Mouse (Mus musculus): ENCODE results near the gene Ocel1. TPM values are rescaled to one million over a fixed set of nuclear protein-coding genes. Genes with fewer than 3 reads are reported as not detected.

The Ocel1 gene
- polyA plus RNA-seq, 1 experiment from 2014 or later, result 4.8 TPM

DNA sequence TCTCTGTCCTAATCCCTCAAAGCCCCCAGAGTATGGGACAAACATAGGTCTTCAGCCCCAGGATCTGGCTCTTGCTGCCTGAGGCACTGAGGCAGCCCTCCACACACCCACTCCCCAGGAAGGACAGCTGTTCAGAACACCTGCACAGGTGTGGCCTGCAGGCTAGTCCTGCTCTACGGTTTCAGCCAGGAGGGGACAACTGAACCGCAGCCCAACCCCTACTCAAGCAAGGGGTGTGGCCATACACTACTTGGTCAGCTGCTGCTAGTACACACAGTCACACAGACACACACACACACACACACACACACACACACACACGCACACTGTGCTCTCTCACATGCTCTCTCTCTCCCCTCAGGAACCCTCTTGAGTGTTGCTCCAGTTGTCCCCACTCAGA is 12.8 kb downstream of the Ocel1 start:
- H3K4me1 ChIP-seq (replicated peaks; ENCODE audit: control insufficient read depth, insufficient read depth, low read length), result peaks cover 23% of the 10 kb centered on the region
- H3K9ac ChIP-seq, result no peak overlapping the region
- H3K4me3 ChIP-seq (replicated peaks; ENCODE audit: low read length), result no peak overlapping the region
- H3K27ac ChIP-seq, result no peak overlapping the region
- H3K27me3 ChIP-seq (ENCODE audit: control insufficient read depth, insufficient read depth, low read length), result no peaks in the 10 kb centered on the region
- no peak for DNase-seq (ENCODE audit: low spot score)
- no peaks in the 10 kb centered on the region for H3K36me3 ChIP-seq (replicated peaks; ENCODE audit: control insufficient read depth, insufficient read depth)
- ATAC-seq (ENCODE audit: low FRiP score), result no peak
- H3K4me2 ChIP-seq (replicated peaks), result no peak overlapping the region
- no peaks in the 10 kb centered on the region for H3K9me3 ChIP-seq (ENCODE audit: control insufficient read depth, low read length)
- WGBS, result 48% methylated on average over 3 of the region's 3 CpGs

DNA sequence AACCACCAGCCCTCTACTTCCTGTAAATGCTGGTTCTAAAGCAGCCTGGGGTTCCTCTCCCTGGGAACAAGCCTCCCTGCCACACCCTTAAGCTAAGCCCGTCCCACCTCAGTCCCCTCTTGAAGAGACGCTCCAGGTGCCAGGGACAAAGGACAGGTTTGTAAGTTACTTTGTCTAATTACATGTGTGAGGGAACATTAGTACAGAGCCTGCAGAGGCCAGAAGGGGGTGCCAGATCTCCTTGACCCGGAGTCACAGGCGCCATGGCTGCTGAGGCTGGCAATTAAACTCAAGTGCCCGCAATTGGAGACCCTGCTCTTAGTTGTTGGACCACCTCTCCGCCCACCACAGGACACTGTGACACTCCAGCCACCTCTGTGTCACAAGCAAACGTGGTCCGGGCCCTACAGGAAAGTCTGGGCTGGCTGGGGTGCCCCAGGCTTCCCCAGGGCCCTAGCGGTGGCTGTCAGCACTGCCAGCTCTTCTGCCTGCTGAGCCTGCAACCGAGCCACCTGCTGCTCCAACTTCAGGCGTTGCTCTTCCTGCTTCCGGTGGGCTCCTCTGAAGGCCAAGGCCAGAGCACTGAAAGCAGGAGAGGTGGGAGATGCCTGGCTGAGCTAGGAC is 14.2 kb downstream of the Ocel1 start:
- no peak overlapping the region for H3K27ac ChIP-seq
- no peak overlapping the region for H3K9ac ChIP-seq
- no peak overlapping the region for H3K4me2 ChIP-seq (replicated peaks)
- no peaks in the 10 kb centered on the region for H3K27me3 ChIP-seq (ENCODE audit: control insufficient read depth, insufficient read depth, low read length)
- H3K4me3 ChIP-seq (replicated peaks; ENCODE audit: low read length), result no peak overlapping the region
- DNase-seq (ENCODE audit: low spot score) (no peak), ATAC-seq (ENCODE audit: low FRiP score) (no peak)
- no peaks in the 10 kb centered on the region for H3K9me3 ChIP-seq (ENCODE audit: control insufficient read depth, low read length)
- no peaks in the 10 kb centered on the region for H3K36me3 ChIP-seq (replicated peaks; ENCODE audit: control insufficient read depth, insufficient read depth)
- peaks cover 8% of the 10 kb centered on the region for H3K4me1 ChIP-seq (replicated peaks; ENCODE audit: control insufficient read depth, insufficient read depth, low read length)
- 82% methylated on average over 12 of the region's 12 CpGs for WGBS

DNA sequence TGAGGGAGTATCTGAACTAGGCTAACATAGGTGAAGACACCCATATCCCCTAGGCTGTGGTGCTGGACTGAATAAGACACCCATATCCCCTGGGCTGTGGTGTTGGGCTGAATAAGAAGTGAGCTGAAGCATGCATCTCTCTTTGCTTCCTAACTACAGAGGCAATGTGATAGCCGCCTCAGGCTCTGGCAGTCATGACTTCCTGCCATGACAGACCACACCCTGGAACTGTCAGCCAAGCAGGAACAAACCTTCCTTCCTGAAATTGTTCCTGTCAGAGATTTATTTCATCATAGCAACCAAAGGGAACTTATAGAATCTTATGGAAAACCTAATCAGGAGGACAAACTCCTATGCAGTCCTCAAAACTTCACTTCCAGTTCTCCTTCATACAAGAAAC is 17.2 kb downstream of the Ocel1 start:
- Histone ChIP-seq H3K9me3 (ENCODE audit: control insufficient read depth, low read length) (no peaks in the 10 kb centered on the region), H3K4me2 (replicated peaks) (no peak overlapping the region), H3K27ac (no peak overlapping the region), H3K9ac (no peak overlapping the region), H3K4me1 (replicated peaks; ENCODE audit: control insufficient read depth, insufficient read depth, low read length) (no peaks in the 10 kb centered on the region; the same call in 1 of the 2 replicates), H3K4me3 (replicated peaks; ENCODE audit: low read length) (no peak overlapping the region), H3K27me3 (ENCODE audit: control insufficient read depth, insufficient read depth, low read length) (no peaks in the 10 kb centered on the region), H3K36me3 (replicated peaks; ENCODE audit: control insufficient read depth, insufficient read depth) (no peaks in the 10 kb centered on the region)
- WGBS, result 79% methylated on average over 1 of the region's 1 CpGs
- DNase-seq (ENCODE audit: low spot score) (no peak), ATAC-seq (ENCODE audit: low FRiP score) (no peak)

DNA sequence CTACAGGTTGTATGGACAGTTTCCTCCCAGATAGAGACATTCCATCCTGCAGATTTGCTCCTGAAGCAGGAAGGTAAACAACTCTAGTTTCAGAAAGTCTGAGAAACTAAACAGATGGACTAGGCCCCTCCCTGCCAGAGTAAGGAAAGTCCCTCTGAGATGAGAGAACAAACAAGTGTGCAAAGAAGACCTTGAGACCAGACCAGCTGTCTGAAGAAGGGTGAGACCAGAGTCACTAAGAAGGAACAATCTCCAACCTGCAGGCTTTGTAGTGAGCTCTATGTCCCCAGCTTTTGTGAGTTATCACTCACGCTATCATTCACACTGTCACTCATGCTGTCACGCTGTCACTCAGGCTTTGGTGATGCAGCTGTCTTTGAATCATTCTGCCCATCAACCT is 20.6 kb downstream of the Ocel1 start:
- DNase-seq (ENCODE audit: low spot score), result no peak
- Histone ChIP-seq H3K27ac (no peak overlapping the region), H3K4me2 (replicated peaks) (no peak overlapping the region), H3K4me1 (replicated peaks; ENCODE audit: control insufficient read depth, insufficient read depth, low read length) (peaks cover 3% of the 10 kb centered on the region; the same call in 1 of the 2 replicates), H3K36me3 (replicated peaks; ENCODE audit: control insufficient read depth, insufficient read depth) (no peaks in the 10 kb centered on the region), H3K27me3 (ENCODE audit: control insufficient read depth, insufficient read depth, low read length) (no peaks in the 10 kb centered on the region), H3K9ac (no peak overlapping the region), H3K9me3 (ENCODE audit: control insufficient read depth, low read length) (no peaks in the 10 kb centered on the region), H3K4me3 (replicated peaks; ENCODE audit: low read length) (no peak overlapping the region)
- WGBS, result 88% methylated on average over 2 of the region's 2 CpGs
- no peak for ATAC-seq (ENCODE audit: low FRiP score)

DNA sequence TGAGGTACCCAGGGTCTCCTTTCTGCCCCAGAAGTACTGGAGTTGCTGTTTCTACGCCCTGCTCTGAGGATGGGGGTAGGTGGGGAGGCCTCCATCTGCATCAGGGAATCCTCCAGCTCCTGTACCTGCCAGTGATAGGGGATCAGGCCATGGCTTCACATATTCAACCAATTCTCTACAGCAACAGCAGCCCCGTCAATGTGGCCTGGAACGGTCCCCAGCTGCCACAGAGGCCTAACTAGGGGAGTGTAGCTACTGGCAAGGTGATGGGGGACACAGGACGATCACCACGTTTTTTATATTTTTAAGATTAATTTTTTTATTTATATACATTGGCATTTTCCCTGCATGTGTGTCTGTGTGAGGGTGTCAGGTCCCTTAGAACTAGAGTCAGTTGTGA is 21.3 kb downstream of the Ocel1 start:
- whole genome bisulfite sequencing, result 71% methylated on average over 5 of the region's 5 CpGs
- no peak overlapping the region for H3K27ac ChIP-seq
- peaks cover 6% of the 10 kb centered on the region; the same call in 1 of the 2 replicates for H3K4me1 ChIP-seq (replicated peaks; ENCODE audit: control insufficient read depth, insufficient read depth, low read length)
- no peaks in the 10 kb centered on the region for H3K9me3 ChIP-seq (ENCODE audit: control insufficient read depth, low read length)
- no peaks in the 10 kb centered on the region for H3K27me3 ChIP-seq (ENCODE audit: control insufficient read depth, insufficient read depth, low read length)
- ATAC-seq (ENCODE audit: low FRiP score), result no peak
- no peak overlapping the region for H3K4me3 ChIP-seq (replicated peaks; ENCODE audit: low read length)
- no peak for DNase-seq (ENCODE audit: low spot score)
- no peak overlapping the region for H3K4me2 ChIP-seq (replicated peaks)
- no peaks in the 10 kb centered on the region for H3K36me3 ChIP-seq (replicated peaks; ENCODE audit: control insufficient read depth, insufficient read depth)
- H3K9ac ChIP-seq, result no peak overlapping the region

- ATAC-seq (ENCODE audit: low FRiP score) (no peak), DNase-seq (ENCODE audit: low spot score) (no peak)
- no peaks in the 10 kb centered on the region for H3K36me3 ChIP-seq (replicated peaks; ENCODE audit: control insufficient read depth, insufficient read depth)
- no peak overlapping the region for H3K9ac ChIP-seq
- peaks cover 11% of the 10 kb centered on the region; the same call in 1 of the 2 replicates for H3K4me1 ChIP-seq (replicated peaks; ENCODE audit: control insufficient read depth, insufficient read depth, low read length)
- no peak overlapping the region for H3K4me2 ChIP-seq (replicated peaks)
- no peak overlapping the region for H3K27ac ChIP-seq
- no peaks in the 10 kb centered on the region for H3K9me3 ChIP-seq (ENCODE audit: control insufficient read depth, low read length)
- no peaks in the 10 kb centered on the region for H3K27me3 ChIP-seq (ENCODE audit: control insufficient read depth, insufficient read depth, low read length)
- 21% methylated on average over 3 of the region's 3 CpGs for WGBS
- no peak overlapping the region for H3K4me3 ChIP-seq (replicated peaks; ENCODE audit: low read length)
Measured at GRCm38 (mm10) chr8:71392871-71393270, 21.8 kb downstream of the Ocel1 start.

DNA sequence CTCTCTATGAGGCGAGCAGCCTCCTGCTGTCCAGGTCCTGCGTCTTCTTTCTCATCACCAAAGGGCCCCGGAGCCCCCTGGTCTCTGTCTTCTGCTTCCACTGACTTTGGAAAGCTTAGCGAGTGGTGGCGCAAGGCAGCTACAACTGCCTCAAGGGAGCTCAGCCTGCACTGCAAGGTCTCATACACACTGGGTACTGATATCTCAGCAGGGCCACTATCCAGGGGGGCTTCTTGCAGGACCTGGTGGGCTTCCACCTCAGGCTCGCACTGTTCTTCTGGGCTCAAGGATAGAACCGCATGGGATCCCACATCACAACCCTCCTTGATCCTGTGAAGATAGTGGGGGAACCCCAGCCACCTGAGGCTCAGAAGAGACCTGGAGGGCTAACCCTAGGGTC is 23.4 kb downstream of the Ocel1 start:
- Histone ChIP-seq H3K9ac (no peak overlapping the region), H3K4me1 (replicated peaks; ENCODE audit: control insufficient read depth, insufficient read depth, low read length) (peaks cover 11% of the 10 kb centered on the region; the same call in 1 of the 2 replicates), H3K9me3 (ENCODE audit: control insufficient read depth, low read length) (no peaks in the 10 kb centered on the region), H3K4me3 (replicated peaks; ENCODE audit: low read length) (no peak overlapping the region), H3K27ac (no peak overlapping the region), H3K27me3 (ENCODE audit: control insufficient read depth, insufficient read depth, low read length) (no peaks in the 10 kb centered on the region), H3K4me2 (replicated peaks) (no peak overlapping the region), H3K36me3 (replicated peaks; ENCODE audit: control insufficient read depth, insufficient read depth) (peaks cover 12% of the 10 kb centered on the region)
- 78% methylated on average over 7 of the region's 7 CpGs for WGBS
- DNase-seq (ENCODE audit: low spot score), result no peak
- no peak for ATAC-seq (ENCODE audit: low FRiP score)

- DNase-seq (ENCODE audit: low spot score), result no peak
- H3K4me3 ChIP-seq (replicated peaks; ENCODE audit: low read length), result no peak overlapping the region
- peak overlapping the region; percentile 19; the same call in 1 of the 2 replicates for H3K4me2 ChIP-seq (replicated peaks)
- peaks cover 11% of the 10 kb centered on the region; the same call in 1 of the 2 replicates for H3K4me1 ChIP-seq (replicated peaks; ENCODE audit: control insufficient read depth, insufficient read depth, low read length)
- no peaks in the 10 kb centered on the region for H3K9me3 ChIP-seq (ENCODE audit: control insufficient read depth, low read length)
- WGBS, result 90% methylated on average over 10 of the region's 10 CpGs
- H3K27me3 ChIP-seq (ENCODE audit: control insufficient read depth, insufficient read depth, low read length), result no peaks in the 10 kb centered on the region
- peaks cover 16% of the 10 kb centered on the region for H3K36me3 ChIP-seq (replicated peaks; ENCODE audit: control insufficient read depth, insufficient read depth)
- no peak for ATAC-seq (ENCODE audit: low FRiP score)
- H3K9ac ChIP-seq, result no peak overlapping the region
- H3K27ac ChIP-seq, result no peak overlapping the region
Measured at GRCm38 (mm10) chr8:71395071-71395470, 24.0 kb downstream of the Ocel1 start.

GRCm38 (mm10) chr8:71395629-71396028 is 24.5 kb downstream of the Ocel1 start, which contains the start of gene Ushbp1:
Gene Ushbp1, minus strand, starts transcription at chr8:71395802.
- no peak for ATAC-seq (ENCODE audit: low FRiP score)
- Histone ChIP-seq H3K9ac (no peak within 1 kb of the TSS; the same call in 1 of the 2 replicates), H3K27ac (peak within 1 kb of the TSS; percentile 58), H3K36me3 (replicated peaks; ENCODE audit: control insufficient read depth, insufficient read depth) (peaks cover 16% of the 10 kb centered on the region), H3K4me1 (replicated peaks; ENCODE audit: control insufficient read depth, insufficient read depth, low read length) (peaks cover 11% of the 10 kb centered on the region; the same call in 1 of the 2 replicates), H3K4me2 (replicated peaks) (peak within 1 kb of the TSS; percentile 81), H3K27me3 (ENCODE audit: control insufficient read depth, insufficient read depth, low read length) (no peaks in the 10 kb centered on the region), H3K9me3 (ENCODE audit: control insufficient read depth, low read length) (no peaks in the 10 kb centered on the region), H3K4me3 (replicated peaks; ENCODE audit: low read length) (peak within 1 kb of the TSS; percentile 68)
- no peak for DNase-seq (ENCODE audit: low spot score)
- 84% methylated on average over 9 of the region's 9 CpGs for whole genome bisulfite sequencing

Measured in hindbrain, embryonic 14.5 days (tissue).